ENCODE assay signal across 12 mouse cellular contexts in genomic region chr2:102552095-102552537, GRCm38 (mm10). TPM values are rescaled to one million over a fixed set of nuclear protein-coding genes. Genes with fewer than 3 reads are reported as not detected.
DNase-seq lines count a peak whose midpoint lies in the region; ATAC-seq and TF ChIP-seq lines count a peak whose summit lies in the region.
"Had no signal": no experiment of that assay in that cellular context is flagged by ENCODE, and none has a peak within 500 bp of the region (broad histone marks: within the 10 kb centered on the region; RNA-seq: fewer than 3 reads in every experiment).

No protein-coding gene starts in this region.

- H3K4me1 ChIP-seq in forebrain, embryonic 15.5 days, result peaks cover 15% of the 10 kb centered on the region
- peaks cover 11% of the 10 kb centered on the region for H3K4me1 ChIP-seq in forebrain, embryonic 13.5 days
- peaks cover 34% of the 10 kb centered on the region for H3K4me1 ChIP-seq in lung, embryonic 15.5 days
- H3K4me1 ChIP-seq in lung, adult 2 months (ENCODE audit: control insufficient read depth, insufficient read depth, low read length), result peaks cover 19% of the 10 kb centered on the region
- H3K4me1 ChIP-seq in stomach, embryonic 15.5 days, result peaks cover 23% of the 10 kb centered on the region
- H3K4me1 ChIP-seq in thymus, adult 2 months (replicated peaks; ENCODE audit: control insufficient read depth, insufficient read depth, low read length), result no peaks in the 10 kb centered on the region

- no peaks in the 10 kb centered on the region for H3K36me3 ChIP-seq in forebrain, embryonic 15.5 days
- no peaks in the 10 kb centered on the region for H3K36me3 ChIP-seq in forebrain, embryonic 13.5 days (ENCODE audit: poor library complexity, severe bottlenecking)
- no peaks in the 10 kb centered on the region for H3K36me3 ChIP-seq in lung, embryonic 15.5 days
- no peaks in the 10 kb centered on the region for H3K36me3 ChIP-seq in stomach, embryonic 15.5 days
- no peaks in the 10 kb centered on the region for H3K36me3 ChIP-seq in thymus, adult 2 months (ENCODE audit: control insufficient read depth, insufficient read depth, low read length)
- H3K36me3 ChIP-seq: midbrain, embryonic 10.5 days had no signal

- H3K4me2 ChIP-seq in forebrain, embryonic 15.5 days (replicated peaks), result no peak overlapping the region
- no peak overlapping the region for H3K4me2 ChIP-seq in forebrain, embryonic 13.5 days
- peak overlapping the region; percentile 30; the same call in 1 of the 2 replicates for H3K4me2 ChIP-seq in lung, embryonic 15.5 days
- H3K4me2 ChIP-seq in stomach, embryonic 15.5 days, result peak overlapping the region; percentile 70

- peaks cover 7% of the 10 kb centered on the region; the same call in 1 of the 2 replicates for H3K27me3 ChIP-seq in forebrain, embryonic 15.5 days
- peaks cover 20% of the 10 kb centered on the region for H3K27me3 ChIP-seq in forebrain, embryonic 13.5 days
- H3K27me3 ChIP-seq in lung, embryonic 15.5 days, result no peaks in the 10 kb centered on the region
- 0 out of 2 replicates have a peak, but pooled peaks cover 5% of the 10 kb centered on the region for H3K27me3 ChIP-seq in stomach, embryonic 15.5 days (replicated peaks)
- no peaks in the 10 kb centered on the region; the same call in 1 of the 2 replicates for H3K27me3 ChIP-seq in thymus, adult 2 months (ENCODE audit: control insufficient read depth, insufficient read depth, low read length)

- no peaks in the 10 kb centered on the region for H3K9me3 ChIP-seq in forebrain, embryonic 15.5 days
- no peaks in the 10 kb centered on the region for H3K9me3 ChIP-seq in forebrain, embryonic 13.5 days (replicated peaks)
- H3K9me3 ChIP-seq in lung, embryonic 15.5 days, result no peaks in the 10 kb centered on the region
- H3K9me3 ChIP-seq in stomach, embryonic 15.5 days, result no peaks in the 10 kb centered on the region
- H3K9me3 ChIP-seq: midbrain, embryonic 10.5 days had no signal

- no peak for TF ChIP-seq POLR2A in lung, adult 2 months (IDR thresholded peaks at IDR 0.05; ENCODE audit: borderline replicate concordance, extremely low read depth, low read depth, low read length)
- TF ChIP-seq POLR2A in thymus, adult 2 months (IDR thresholded peaks at IDR 0.05; ENCODE audit: control insufficient read depth, extremely low read depth, insufficient read depth, low read length, poor library complexity), result no peak

- 67% methylated on average over 5 of the region's 5 CpGs for WGBS in forebrain, embryonic 15.5 days
- WGBS in forebrain, embryonic 13.5 days, result 73% methylated on average over 5 of the region's 5 CpGs
- WGBS in lung, embryonic 15.5 days, result 15% methylated on average over 5 of the region's 5 CpGs
- WGBS in lung, adult 2 months, result 8% methylated on average over 5 of the region's 5 CpGs
- WGBS in stomach, embryonic 15.5 days, result 7% methylated on average over 5 of the region's 5 CpGs
- WGBS in thymus, adult 2 months, result 49% methylated on average over 5 of the region's 5 CpGs

- ATAC-seq in forebrain, embryonic 15.5 days (replicated peaks), result 0 out of 2 replicates have a peak, but pooled peaks have one; percentile 42
- ATAC-seq in forebrain, embryonic 13.5 days, result no peak
- peak; percentile 56; the same call in 1 of the 2 replicates for ATAC-seq in lung, embryonic 15.5 days (ENCODE audit: borderline replicate concordance, extremely low read depth, low FRiP score, low TSS enrichment)
- ATAC-seq in stomach, embryonic 15.5 days (ENCODE audit: insufficient read depth, low FRiP score, low read depth), result peak; percentile 24; the same call in 1 of the 2 replicates

- no peak overlapping the region for H3K4me3 ChIP-seq in forebrain, embryonic 15.5 days
- H3K4me3 ChIP-seq in forebrain, embryonic 13.5 days, result no peak overlapping the region
- H3K4me3 ChIP-seq in lung, embryonic 15.5 days, result no peak overlapping the region
- H3K4me3 ChIP-seq in lung, adult 2 months (replicated peaks; ENCODE audit: extremely low read depth, low read depth, low read length), result no peak overlapping the region
- no peak overlapping the region for H3K4me3 ChIP-seq in stomach, embryonic 15.5 days (replicated peaks)
- no peak overlapping the region for H3K4me3 ChIP-seq in thymus, adult 2 months (ENCODE audit: control insufficient read depth, insufficient read depth, low read length)
- H3K4me3 ChIP-seq: midbrain, embryonic 10.5 days had no signal

- TF ChIP-seq CTCF in lung, adult 2 months (IDR thresholded peaks at IDR 0.05; ENCODE audit: insufficient read depth, low read length), result no peak
- TF ChIP-seq CTCF in thymus, adult 2 months (IDR thresholded peaks at IDR 0.05; ENCODE audit: borderline replicate concordance, control insufficient read depth, extremely low read depth, insufficient read depth, low read length, poor library complexity), result no peak

- no peak overlapping the region for H3K9ac ChIP-seq in forebrain, embryonic 15.5 days (replicated peaks)
- no peak overlapping the region for H3K9ac ChIP-seq in forebrain, embryonic 13.5 days
- H3K9ac ChIP-seq in lung, embryonic 15.5 days, result no peak overlapping the region
- no peak overlapping the region for H3K9ac ChIP-seq in stomach, embryonic 15.5 days

- no peak for DNase-seq in lung, adult 2 months
- DNase-seq in kidney, postnatal 14 days, result peak; percentile 21
- DNase-seq in c-Kit-positive CD71-positive TER-119-positive erythroid progenitor cells, embryonic 14.5 days (ENCODE audit: low spot score), result no peak
- no peak for DNase-seq in thymus, adult 2 months
- DNase-seq: layer of hippocampus, adult 9-11 months; right cerebral cortex, postnatal 4 days had no signal

- H3K27ac ChIP-seq in forebrain, embryonic 15.5 days (replicated peaks), result no peak overlapping the region
- H3K27ac ChIP-seq in forebrain, embryonic 13.5 days, result no peak overlapping the region
- no peak overlapping the region; the same call in 1 of the 2 replicates for H3K27ac ChIP-seq in lung, embryonic 15.5 days
- peak overlapping the region; percentile 45; the same call in 1 of the 2 replicates for H3K27ac ChIP-seq in stomach, embryonic 15.5 days
- H3K27ac ChIP-seq in thymus, adult 2 months (ENCODE audit: control insufficient read depth, insufficient read depth, low read length), result no peak overlapping the region
- H3K27ac ChIP-seq: midbrain, embryonic 10.5 days had no signal

RNA-seq across cellular contexts. Expression of gene Pamr1, which starts 2.3 kb away (rescaled TPM):
- polyA plus RNA-seq in forebrain, embryonic 15.5 days (2015; fragmentation: Nextera tagmentation; extraction: Ambion mirVana), result 1.4 and 1.9 TPM in 2 replicates
- polyA plus RNA-seq in forebrain, embryonic 13.5 days (2015; fragmentation: Nextera tagmentation; extraction: Ambion mirVana), result 0.79 and 0.86 TPM in 2 replicates
- polyA plus RNA-seq in lung, embryonic 15.5 days (2015; fragmentation: Nextera tagmentation; extraction: Ambion mirVana), result 16.6 and 17.4 TPM in 2 replicates
- 13.4 and 14.6 TPM in 2 replicates for polyA plus RNA-seq in lung, adult 2 months (2012; rRNA removed)
- polyA plus RNA-seq in stomach, embryonic 15.5 days (2015; fragmentation: Nextera tagmentation; extraction: Ambion mirVana), result 32.5 and 39.1 TPM in 2 replicates
- 1.9 and 2.3 TPM in 2 replicates for polyA plus RNA-seq in thymus, adult 2 months (2012; rRNA removed)
- polyA plus RNA-seq: C2C12 had no signal

Comparison
In these comparisons a context has a peak if more than half of its experiments do, and no peak if none do; other contexts are left out.
1. H3K4me2 ChIP-seq: peak in lung, embryonic 15.5 days (single experiment) and stomach, embryonic 15.5 days (single experiment); none in forebrain, embryonic 15.5 days (single experiment) and forebrain, embryonic 13.5 days (single experiment).